Mouse (Mus musculus): ENCODE results near the gene Plekha7.

Plekha7 gene

DNA sequence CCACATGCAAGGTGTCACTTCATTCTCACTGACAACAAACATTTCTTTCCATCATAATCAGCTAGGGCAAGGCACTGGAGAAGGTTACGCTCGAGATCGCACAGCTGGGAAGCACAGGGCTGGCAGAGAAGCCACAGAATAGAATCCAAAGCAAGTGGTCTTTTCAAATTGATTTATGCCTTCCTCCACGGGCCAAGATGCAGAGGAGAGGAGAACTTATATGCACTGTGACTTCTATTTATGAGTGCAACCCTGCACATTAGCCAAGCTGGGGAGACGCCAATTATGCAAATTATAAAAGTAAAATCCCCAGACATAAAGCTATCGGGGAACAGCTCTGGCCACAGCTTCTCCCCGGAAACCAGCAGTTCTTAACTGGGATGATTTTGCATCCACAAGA, 86.3 kb downstream of the Plekha7 start:
- DNase-seq (ENCODE audit: low spot score) = no peak

GRCm38 (mm10) chr7:116220103-116220707, 88.0 kb downstream of the Plekha7 start:
- no peak for DNase-seq (ENCODE audit: low spot score)

DNA sequence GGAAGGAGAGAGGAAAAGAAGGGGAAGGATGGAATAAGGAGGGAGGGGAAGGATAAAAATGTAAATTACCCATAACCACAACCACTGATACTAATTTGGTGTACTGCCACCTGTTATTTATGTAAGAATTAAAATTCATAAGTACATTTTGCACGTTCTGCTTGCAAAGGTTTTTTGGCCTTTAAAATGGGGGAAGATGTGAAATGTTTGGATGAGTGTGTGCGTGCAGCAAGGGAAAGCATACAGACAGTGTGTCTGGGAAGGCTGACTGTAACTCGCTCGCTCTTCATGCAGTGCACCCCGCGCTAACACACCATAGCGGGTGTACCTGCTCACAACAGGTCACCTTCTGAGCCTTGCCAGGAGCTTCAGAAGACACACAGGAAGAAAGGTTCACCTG, 90.4 kb downstream of the Plekha7 start:
- no peak for DNase-seq (ENCODE audit: low spot score)

- DNase-seq (ENCODE audit: low spot score) = no peak
These were observed 96.3 kb downstream of the Plekha7 start for GRCm38 (mm10) chr7:116211904-116212303.

DNA sequence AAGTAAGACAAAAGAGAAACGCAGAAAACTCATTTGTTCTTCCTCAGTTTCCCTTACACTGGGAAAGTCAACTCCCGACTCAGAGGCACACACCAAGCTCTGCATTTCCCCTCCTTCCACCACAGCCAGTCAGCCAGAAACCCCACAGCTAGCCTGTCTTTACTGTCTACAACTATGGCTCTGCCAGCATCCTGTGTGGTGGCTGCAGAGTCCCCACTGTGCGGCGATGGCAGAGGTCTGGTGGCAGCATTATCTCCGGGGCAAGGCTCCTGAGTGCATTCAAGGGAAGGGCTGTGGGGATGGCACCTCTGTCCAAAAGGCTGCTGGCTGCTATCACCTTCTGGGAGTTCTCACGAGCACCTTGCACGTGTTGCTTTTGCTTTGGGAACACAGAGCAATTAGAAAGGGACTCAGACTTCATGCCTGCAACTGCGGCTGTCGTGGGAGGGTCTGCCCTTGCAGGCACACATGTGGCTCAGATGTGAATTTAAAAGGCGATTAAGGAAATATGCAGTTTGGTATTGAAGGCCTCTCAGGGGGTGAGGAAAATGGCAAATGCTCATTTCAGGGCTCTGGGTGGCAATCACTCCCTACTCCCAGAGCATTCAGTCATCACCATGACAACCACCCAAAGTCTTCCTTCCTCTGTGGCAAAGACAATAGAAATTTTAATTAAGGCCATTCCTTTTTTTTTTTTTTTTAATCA, 98.1 kb downstream of the Plekha7 start:
- DNase-seq (ENCODE audit: low spot score) = no peak

- no peak for DNase-seq (ENCODE audit: low spot score)
These were observed 99.3 kb downstream of the Plekha7 start for GRCm38 (mm10) chr7:116208880-116209279.

- DNase-seq (ENCODE audit: low spot score) = no peak
These were observed 101.2 kb downstream of the Plekha7 start for GRCm38 (mm10) chr7:116206806-116207571.

DNA sequence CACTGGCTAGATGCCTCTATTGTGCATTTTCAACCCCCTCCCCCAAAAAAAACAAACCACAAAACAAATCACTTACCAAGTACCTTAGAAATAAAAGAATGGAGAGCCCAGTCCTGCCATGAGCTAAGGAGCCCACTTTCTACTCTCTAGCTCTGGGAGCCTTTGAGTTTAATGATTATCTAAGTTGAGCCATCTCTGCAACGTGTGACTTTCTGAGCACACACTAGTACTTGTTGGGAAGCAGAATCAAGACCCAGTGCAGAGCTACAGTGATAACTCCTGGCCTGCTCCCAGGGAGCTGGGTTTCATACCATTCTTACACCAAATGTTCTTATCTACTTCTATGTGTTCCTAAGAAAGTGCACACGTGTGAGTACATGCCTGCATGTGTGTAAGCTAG, 102.7 kb downstream of the Plekha7 start:
- DNase-seq (ENCODE audit: low spot score) = no peak

- no peak for DNase-seq (ENCODE audit: low spot score)
These were observed 106.0 kb downstream of the Plekha7 start for GRCm38 (mm10) chr7:116202033-116202681.

DNA sequence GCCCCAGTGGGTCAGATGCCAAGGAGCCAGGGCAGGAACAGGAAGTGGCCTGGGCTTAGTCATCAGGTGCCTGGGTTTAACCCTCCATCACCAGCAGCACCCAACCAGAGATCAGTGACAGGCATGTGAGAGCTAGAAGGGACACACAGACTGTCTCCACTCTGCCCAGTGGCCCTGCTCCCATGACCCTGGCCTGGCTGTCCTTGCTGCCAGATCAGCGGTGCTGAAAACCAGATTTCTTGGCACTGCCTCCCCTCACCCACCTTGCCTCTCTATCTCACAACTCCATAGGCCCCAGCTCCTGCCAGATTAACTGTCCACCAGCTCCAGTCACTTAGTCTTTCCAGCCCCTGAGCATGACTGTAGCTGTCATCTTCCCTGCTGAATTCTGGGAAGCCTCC, 107.2 kb downstream of the Plekha7 start:
- DNase-seq (ENCODE audit: low spot score) = no peak

GRCm38 (mm10) chr7:116200544-116200943, 107.6 kb downstream of the Plekha7 start:
- no peak for DNase-seq (ENCODE audit: low spot score)

DNA sequence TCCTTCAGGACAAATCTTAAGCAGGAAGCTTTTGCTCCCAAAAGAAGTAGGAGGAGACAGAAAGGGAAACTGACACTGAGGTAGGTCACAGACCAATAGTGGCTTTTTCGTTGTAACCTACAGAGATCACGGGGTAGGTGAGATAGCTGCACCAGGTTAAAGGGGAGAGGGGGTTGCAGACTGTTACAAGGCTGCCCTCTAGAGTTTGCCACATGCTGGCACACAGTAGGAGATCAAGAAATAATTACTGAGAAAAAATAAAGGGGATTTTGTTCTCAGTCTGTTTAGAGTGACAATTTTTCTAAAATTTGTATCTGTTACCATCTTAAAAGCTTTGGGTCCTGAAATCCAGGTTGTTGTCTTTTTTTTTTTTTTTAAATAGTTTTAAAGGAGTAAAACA, 109.3 kb downstream of the Plekha7 start:
- DNase-seq (ENCODE audit: low spot score) = no peak

- DNase-seq (ENCODE audit: low spot score) = no peak
These were observed 109.8 kb downstream of the Plekha7 start for GRCm38 (mm10) chr7:116198407-116198806.

DNA sequence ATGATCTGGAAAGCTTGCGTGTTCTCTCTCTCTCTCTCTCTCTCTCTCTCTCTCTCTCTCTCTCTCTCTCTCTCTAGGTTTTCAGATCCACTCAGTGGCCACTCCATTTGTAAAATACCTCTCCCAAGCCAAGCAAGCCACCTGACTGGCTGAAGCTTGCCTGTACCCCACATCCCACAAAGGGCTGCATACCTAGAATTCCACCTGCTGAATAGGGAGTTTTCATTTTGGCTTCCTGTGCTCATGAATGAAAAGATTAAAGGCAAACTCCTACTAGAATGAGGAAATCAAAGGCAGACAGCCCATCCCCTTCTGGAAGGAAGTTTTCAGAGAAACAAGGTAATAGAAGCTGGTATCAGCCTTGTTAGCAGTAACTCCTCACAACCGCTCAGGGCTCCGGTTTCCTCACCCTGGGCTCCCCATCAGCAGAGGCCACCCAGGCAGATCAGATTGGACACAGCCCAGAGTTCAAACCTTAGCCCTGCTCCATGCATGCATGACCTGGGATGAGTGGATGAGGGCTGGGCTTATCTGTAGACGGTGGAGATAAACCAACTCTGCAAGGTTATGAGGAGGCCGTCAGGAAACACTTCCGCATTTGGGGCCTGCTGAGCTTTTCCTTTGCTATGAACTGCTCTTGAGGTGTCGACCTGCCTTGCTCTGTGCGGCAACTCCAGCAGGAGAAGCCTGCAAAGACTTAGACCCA, 111.0 kb downstream of the Plekha7 start:
- DNase-seq (ENCODE audit: low spot score) = no peak

DNA sequence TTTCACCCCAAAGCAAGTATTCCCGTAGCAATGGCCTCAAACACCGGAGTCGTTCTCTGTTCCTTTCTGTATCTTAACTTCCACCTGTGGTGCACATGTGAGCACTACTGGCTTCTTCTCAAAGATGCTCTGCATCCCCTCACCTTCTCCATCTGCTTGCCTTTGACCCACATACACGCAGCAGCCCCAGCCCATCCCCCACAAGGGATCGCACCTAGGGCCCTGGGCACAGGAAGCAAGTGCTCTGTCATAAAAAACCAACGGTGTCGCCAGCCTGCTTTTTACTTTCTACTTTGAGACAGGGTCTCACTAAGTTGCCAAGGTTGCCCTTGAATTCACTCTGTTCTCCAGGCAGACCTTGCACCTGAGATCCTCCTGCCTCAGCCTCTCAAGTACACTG, 113.2 kb downstream of the Plekha7 start:
- DNase-seq (ENCODE audit: low spot score) = no peak

GRCm38 (mm10) chr7:116192966-116193365, 115.2 kb downstream of the Plekha7 start:
- no peak for DNase-seq (ENCODE audit: low spot score)

DNA sequence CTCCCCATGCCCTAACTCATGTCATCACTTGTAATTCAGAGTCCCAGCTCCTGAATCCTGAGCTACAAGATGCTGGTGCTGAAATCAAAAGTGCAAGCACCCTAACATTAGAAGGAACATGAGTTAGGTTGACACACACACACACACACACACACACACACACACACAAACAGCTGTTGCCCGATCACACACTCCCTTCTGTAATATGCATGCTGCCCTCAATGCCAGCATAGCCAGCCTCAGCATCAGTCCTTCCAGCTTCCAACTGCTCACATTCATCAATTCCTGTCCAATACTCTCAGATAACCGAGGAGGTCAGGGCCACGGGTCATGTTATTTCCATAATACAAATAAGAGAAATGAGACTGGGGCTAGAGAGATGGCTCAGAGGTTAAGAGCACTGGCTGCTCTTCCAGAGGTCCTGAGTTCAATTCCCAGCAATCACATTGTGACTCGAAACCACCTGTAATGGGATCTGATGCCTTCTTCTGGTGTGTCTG, 116.0 kb downstream of the Plekha7 start:
- no peak for DNase-seq (ENCODE audit: low spot score)

DNA sequence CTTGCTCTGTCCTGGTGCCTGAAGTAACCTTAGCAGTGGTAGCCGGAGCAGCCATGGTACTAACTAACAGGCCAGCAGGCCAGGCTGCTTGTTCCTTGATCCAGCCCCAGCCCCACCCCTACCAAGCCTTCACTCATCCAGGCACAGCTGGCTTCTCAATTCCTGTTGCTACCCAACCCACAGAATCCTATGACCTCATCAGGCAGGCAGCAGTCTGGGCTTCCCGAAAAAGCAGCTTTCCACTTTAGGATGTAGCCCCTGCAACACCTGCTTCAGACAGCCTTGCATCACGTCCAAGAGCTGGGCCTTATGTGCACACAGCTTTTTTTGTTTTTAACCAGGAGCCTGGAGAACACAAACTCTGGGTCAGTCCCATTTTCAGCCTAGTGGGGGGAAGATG, 117.0 kb downstream of the Plekha7 start:
- no peak for DNase-seq (ENCODE audit: low spot score)

GRCm38 (mm10) chr7:116189708-116190107, 118.5 kb downstream of the Plekha7 start:
- DNase-seq (ENCODE audit: low spot score) = no peak

DNA sequence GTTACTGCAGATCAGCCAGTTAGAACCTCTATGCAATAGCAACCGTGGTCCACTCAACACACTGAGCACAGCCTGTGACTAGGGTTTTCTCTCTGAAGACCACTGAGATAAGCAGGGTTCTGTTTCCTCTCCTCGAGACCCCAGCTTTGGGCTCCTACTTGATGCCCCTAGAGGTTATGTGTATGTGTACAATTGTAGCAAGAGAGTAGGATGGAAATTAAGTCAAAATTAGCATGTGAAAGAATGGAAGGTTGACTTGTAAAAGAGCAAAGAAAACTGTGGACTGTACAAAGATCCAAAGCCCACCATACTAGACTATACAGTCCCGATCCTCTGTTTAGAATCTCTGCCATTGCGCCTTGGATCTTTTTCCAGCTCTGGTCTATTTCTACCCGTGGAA, 119.8 kb downstream of the Plekha7 start:
- DNase-seq (ENCODE audit: low spot score) = no peak

DNA sequence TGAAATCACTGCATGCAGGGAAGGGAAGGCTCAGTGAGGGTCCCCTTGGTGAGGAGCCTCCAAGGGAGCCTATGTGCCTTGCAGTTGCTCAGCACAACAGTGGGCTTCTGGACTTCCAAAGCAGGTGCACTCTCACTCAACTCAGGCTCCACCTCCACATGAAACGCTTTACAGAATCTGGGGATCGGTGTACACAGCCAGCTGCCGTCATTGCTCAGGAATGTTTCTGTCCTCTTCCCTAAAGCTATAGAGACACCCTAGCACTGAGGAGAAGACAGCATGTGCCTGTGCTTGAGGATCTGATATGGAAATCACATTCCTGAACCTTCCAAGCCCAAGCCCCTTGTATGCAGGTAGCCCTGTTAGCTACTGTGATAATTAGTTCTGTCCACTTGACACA, 120.7 kb downstream of the Plekha7 start:
- DNase-seq (ENCODE audit: low spot score) = no peak

DNA sequence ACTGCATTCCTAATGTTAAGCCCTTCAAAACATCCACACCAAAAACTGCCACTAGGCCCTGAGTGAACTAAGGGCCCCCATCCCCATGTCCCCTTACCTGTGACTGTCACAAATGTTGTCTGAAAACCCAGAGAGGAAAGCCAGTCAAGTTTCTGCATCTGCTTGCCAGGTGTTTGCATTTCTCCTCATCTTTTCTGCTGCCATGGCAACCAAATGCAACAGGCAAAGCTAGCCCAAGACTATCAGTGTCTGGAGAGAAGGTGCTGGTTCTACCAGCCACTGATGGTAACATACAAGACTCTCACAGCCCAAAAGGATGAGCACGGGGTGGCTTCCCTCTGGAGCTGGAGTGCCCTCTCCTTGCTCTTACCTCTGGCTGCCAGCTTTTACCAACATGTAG, 121.3 kb downstream of the Plekha7 start:
- DNase-seq (ENCODE audit: low spot score) = no peak

Measured in layer of hippocampus, adult 9-10 months (tissue).